Mouse (Mus musculus) olfactory bulb, adult 2 months (tissue): ENCODE measurements around the gene Rmdn2. TPM values are rescaled to one million over a fixed set of nuclear protein-coding genes. Genes with fewer than 3 reads are reported as not detected.

ENCODE experiments used
- H3K27ac ChIP-seq: fragments of 200-500 bp; 2 replicates; pipeline ENCODE4 v1.5.1; 2012; ENCODE audit warnings: low read depth, low read length; ENCODE audit not compliant: insufficient read depth
- H3K4me1 ChIP-seq: fragments of 200-500 bp; 2 replicates; pipeline ENCODE4 v1.6.1; 2012; ENCODE audit warnings: low read length; ENCODE audit not compliant: control insufficient read depth, insufficient read depth
- H3K4me3 ChIP-seq: fragments of 200-500 bp; 2 replicates; pipeline ENCODE4 v1.5.1; 2012; ENCODE audit warnings: mild to moderate bottlenecking, low read depth, low read length, moderate library complexity; ENCODE audit not compliant: insufficient read depth
- CTCF ChIP-seq: fragments of 200-500 bp; IDR thresholded peaks from 2 replicates; pipeline ENCODE4 v1.5.1; 2012; ENCODE audit warnings: low read depth, mild to moderate bottlenecking, low read length, moderate library complexity; ENCODE audit not compliant: insufficient read depth
- POLR2A ChIP-seq: fragments of 200-500 bp; IDR thresholded peaks from 2 replicates; pipeline ENCODE4 v1.6.1; 2012; ENCODE audit warnings: mild to moderate bottlenecking, low read depth, low read length, moderate library complexity; ENCODE audit not compliant: insufficient read depth
- WGBS: fragments of 180-500 bp; shearing (Covaris S2); methylation state at CpG from one replicate; pipeline ENCODE4 v1.1.7; 2018; 5-methylcytosine and 5-hydroxymethylcytosine counted together
- polyA plus RNA-seq: library from polyadenylated mRNA; stranded (reverse); fragments of >200 nt; gene quantifications from 2 replicates; pipeline ENCODE4 v1.2.4, GENCODE M21; 2012; ENCODE audit warnings: low replicate concordance; ENCODE audit not compliant: missing spikeins, insufficient read depth, insufficient read length

Gene Rmdn2
- polyA plus RNA-seq, 1 experiment, result not detected

DNA sequence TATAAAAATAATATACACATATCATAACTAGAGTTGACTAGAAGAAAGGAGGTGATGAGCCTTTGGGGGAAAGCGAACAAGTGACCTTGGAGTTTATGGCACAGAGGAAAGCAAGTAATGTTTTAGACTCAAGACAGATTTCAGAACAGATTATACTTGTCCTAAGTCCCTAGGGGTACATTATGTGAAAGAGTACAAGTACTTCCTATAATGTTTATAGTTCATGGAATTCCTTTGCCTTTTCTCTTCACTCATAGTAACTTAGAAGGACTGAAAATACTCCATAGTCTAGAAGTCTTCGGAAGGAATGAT lies 52.4 kb downstream of the Rmdn2 start:
- Histone ChIP-seq H3K4me1 (peaks cover 4% of the 10 kb centered on the region; the same call in 1 of the 2 replicates), H3K27ac (no peak overlapping the region), H3K4me3 (no peak overlapping the region)
- WGBS, result 93% methylated on average over 2 of the region's 2 CpGs
- TF ChIP-seq POLR2A (no peak), CTCF (no peak)

DNA sequence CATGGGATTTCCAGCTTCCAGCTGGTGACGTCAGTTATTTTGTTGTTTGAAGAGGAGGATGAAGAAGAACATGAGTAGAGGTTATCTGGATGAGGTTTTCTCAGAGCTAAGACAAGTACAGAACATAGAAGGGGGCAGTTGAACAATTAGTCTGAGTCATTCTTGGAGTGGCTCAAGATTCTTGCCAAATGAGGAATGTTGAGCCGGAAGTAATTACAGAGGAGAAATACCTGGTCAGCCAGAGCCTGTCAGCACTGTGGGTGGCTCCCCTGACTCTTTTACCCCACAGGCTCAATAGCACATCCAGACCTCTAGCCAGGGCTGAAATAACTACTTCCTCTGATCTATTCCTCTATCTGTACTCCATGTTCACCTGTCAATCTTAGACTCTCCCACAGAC lies 59.2 kb downstream of the Rmdn2 start:
- Histone ChIP-seq H3K27ac (no peak overlapping the region), H3K4me1 (no peaks in the 10 kb centered on the region), H3K4me3 (no peak overlapping the region)
- WGBS, result 57% methylated on average over 2 of the region's 2 CpGs
- TF ChIP-seq CTCF, result no peak
- no peak for TF ChIP-seq POLR2A

- Histone ChIP-seq H3K27ac (no peak overlapping the region), H3K4me1 (no peaks in the 10 kb centered on the region), H3K4me3 (no peak overlapping the region)
- 51% methylated on average over 4 of the region's 4 CpGs for WGBS
- TF ChIP-seq CTCF (no peak), POLR2A (no peak)
These were observed 83.4 kb downstream of the Rmdn2 start for GRCm38 (mm10) chr17:79695106-79695505.

- Histone ChIP-seq H3K4me3 (no peak overlapping the region), H3K27ac (no peak overlapping the region), H3K4me1 (no peaks in the 10 kb centered on the region)
- 71% methylated on average over 6 of the region's 6 CpGs for WGBS
- no peak for TF ChIP-seq CTCF
- no peak for TF ChIP-seq POLR2A
These were observed 83.9 kb downstream of the Rmdn2 start for GRCm38 (mm10) chr17:79695541-79695940.

- Histone ChIP-seq H3K4me1 (no peaks in the 10 kb centered on the region), H3K4me3 (no peak overlapping the region), H3K27ac (no peak overlapping the region)
- WGBS, result 41% methylated on average over 1 of the region's 1 CpGs
- TF ChIP-seq POLR2A, result no peak
- TF ChIP-seq CTCF, result no peak
These were observed 87.5 kb downstream of the Rmdn2 start for GRCm38 (mm10) chr17:79699197-79699596.

DNA sequence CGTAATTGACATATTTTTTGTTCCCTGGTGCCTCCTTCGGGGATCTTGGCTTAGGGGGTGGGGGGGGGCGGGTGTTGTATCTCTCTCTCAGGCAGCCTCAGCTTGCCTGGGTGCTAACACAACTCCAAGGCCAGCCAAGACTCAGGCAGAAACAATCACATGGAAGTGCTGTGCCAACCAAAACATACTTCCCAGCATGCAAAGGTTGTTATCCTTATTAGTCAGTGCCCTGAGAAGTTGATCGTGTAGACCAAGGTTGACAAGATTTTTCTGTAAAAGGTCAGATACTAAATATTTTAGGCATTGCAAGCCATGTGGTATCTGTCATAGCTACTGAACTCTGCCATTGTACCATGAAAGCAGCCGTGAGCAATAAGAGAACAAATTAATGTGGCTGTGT lies 89.2 kb downstream of the Rmdn2 start:
- TF ChIP-seq POLR2A (no peak), CTCF (no peak)
- no peaks in the 10 kb centered on the region for H3K4me1 ChIP-seq
- no peak overlapping the region for H3K4me3 ChIP-seq
- no peak overlapping the region for H3K27ac ChIP-seq
- WGBS, result 80% methylated on average over 5 of the region's 5 CpGs

- no peaks in the 10 kb centered on the region for H3K4me1 ChIP-seq
- 68% methylated on average over 9 of the region's 9 CpGs for WGBS
- no peak overlapping the region for H3K27ac ChIP-seq
- TF ChIP-seq CTCF (no peak), POLR2A (no peak)
- H3K4me3 ChIP-seq, result no peak overlapping the region
These were observed 94.2 kb downstream of the Rmdn2 start for GRCm38 (mm10) chr17:79705671-79706455.

DNA sequence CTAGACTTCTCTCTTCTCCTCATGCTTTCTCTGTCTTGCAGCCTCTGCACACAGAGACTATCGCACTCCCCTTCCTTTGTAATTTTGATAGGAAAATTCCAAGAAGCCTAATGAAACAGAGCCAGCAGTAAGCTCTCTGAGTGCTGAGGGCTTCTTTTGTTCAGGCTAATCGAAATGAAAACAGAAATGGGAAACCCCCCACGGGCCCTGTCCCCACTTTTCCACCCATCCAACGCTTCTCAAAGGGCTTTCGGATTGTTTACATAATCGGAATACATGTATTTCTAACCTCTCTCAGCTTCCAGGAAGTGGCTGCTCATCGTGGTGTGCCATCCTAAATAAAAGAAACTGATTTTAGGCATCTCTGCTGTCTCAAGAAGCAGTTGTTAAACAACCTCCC lies 96.5 kb downstream of the Rmdn2 start:
- no peak for TF ChIP-seq POLR2A
- no peak for TF ChIP-seq CTCF
- no peak overlapping the region for H3K4me3 ChIP-seq
- no peak overlapping the region for H3K27ac ChIP-seq
- peaks cover 6% of the 10 kb centered on the region; the same call in 1 of the 2 replicates for H3K4me1 ChIP-seq
- 40% methylated on average over 7 of the region's 7 CpGs for WGBS

DNA sequence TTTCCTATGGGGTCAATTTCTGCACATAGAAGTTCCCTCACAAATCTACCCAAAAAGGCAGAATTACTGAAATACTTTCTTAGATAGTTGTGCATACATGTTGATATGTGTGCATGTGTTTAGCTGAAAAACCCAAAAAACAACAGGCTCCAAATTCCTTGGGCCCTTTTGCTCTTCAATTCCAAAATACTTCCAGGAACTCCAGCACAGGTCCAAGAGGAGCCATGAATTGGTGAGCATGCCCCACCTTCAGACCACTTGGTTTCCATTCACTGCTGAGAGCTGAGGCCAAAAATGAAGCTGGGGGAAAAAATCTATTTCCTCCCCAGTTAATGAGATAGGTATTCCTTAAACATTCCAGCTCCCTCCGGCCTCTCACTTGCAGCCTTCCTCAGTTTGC lies 98.1 kb downstream of the Rmdn2 start:
- no peak overlapping the region for H3K4me3 ChIP-seq
- 88% methylated on average over 1 of the region's 1 CpGs for WGBS
- H3K4me1 ChIP-seq, result peaks cover 20% of the 10 kb centered on the region
- no peak overlapping the region for H3K27ac ChIP-seq
- no peak for TF ChIP-seq POLR2A
- no peak for TF ChIP-seq CTCF

DNA sequence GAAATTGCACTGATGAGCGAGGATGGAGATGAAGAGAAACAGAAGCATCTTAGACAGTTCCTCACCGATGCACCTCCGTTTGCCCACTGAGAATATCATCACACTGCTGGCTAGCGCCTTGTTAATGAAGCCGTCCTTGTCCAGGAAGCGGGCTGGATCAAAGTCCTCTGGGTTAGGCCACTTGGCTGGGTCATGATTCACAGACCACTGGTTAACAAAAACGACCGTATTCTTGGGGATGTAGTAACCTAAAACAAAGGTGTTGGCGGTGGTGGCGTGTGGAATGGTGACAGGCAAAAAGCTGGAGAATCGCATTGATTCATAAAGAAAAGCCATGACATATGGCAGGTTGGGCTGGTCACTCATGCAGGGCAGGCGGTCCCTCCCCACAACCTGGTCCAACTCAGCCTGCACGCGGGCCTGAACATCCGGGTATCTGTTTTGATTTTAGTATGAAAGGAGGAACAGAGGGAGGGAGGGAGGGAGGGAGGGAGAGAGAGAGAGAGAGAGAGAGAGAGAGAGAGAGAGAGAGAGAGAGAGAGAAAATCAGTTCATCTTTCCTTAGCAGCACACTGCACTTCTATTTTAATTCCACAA lies 98.7 kb downstream of the Rmdn2 start:
- peaks cover 26% of the 10 kb centered on the region for H3K4me1 ChIP-seq
- no peak overlapping the region for H3K27ac ChIP-seq
- TF ChIP-seq POLR2A (no peak), CTCF (no peak)
- 72% methylated on average over 15 of the region's 15 CpGs for WGBS
- H3K4me3 ChIP-seq, result no peak overlapping the region
